Mouse (Mus musculus) layer of hippocampus, postnatal 25 days (tissue): ENCODE data around the gene Ndufb8. TPM values are rescaled to one million over a fixed set of nuclear protein-coding genes. Genes with fewer than 3 reads are reported as not detected.
A peak's percentile ranks its signal among the peaks of the same experiment; 100 is the strongest.

Source experiments
- DNase-seq, 2 experiments: peaks; one replicate each; pipeline ENCODE4 v3.0.0; 2022; ENCODE audit warnings: mixed read lengths in 2 of 2, low spot score in 1 of 2; ENCODE audit errors: extremely low spot score in 1 of 2
- total RNA-seq, 2 experiments: library from RNA; stranded (reverse); gene quantifications; 2 replicates each; pipeline ENCODE4 v1.2.3; 2021

The Ndufb8 gene
- total RNA-seq = 100 to 1,000 TPM; 343 to 371 TPM

DNA sequence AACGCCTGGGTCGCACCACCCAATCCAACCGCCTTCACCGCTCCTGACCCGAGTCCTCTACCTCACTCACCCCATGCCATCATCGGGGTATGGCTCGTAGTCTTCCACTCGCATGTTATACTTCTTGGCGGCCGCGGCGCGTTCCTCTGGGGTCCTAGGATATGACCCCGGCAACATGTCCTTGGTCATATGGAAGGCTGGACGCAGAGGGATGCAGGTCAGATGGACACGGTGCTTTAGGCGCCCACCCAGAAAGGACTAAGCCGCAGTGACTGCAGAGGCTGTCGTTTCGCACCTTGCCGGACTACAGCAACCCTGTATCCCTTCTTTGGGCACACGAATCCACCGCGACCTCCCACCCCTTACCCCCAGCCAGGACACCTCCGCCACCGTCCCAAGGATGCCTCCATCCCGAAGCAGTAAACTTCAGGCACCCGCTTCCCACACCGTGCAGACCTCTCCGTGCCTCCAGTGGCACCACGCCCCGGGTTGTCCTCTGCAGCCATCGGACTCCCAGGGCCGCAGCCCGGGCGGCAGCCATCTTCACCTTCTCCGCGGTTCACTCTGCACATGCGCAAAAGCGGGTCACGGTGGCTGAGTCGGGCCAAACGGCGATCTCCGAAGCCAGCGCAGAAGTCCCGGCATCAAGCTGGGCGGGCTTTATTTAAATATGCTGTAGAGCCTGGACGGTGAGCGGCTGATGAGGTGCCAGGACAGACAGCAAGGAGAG is at the start of gene Ndufb8:
Gene Ndufb8, minus strand, starts transcription at position 580 of the 730 bp plus-strand sequence.
- DNase-seq = peak; percentile 90 to 97

DNA sequence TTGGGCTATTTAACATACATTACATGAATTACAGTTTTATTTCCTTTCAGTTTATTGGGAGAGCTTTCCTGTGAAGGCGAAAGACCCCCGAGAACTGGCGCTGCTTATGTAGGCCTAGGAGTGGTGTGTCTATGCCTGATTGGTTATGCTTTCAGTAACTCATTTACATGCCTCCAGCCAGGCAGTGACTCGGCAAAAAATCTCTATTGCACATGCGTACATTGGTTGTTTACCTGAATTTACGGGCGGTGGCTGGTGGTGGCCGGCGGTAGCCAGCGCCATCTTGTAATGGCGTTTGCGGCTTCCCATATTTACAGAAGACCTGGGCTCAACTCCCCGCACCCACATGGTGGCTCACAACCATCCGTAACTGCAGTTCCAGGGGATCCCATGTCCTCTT is 38.9 kb upstream of the Ndufb8 start:
- no peak for DNase-seq

DNA sequence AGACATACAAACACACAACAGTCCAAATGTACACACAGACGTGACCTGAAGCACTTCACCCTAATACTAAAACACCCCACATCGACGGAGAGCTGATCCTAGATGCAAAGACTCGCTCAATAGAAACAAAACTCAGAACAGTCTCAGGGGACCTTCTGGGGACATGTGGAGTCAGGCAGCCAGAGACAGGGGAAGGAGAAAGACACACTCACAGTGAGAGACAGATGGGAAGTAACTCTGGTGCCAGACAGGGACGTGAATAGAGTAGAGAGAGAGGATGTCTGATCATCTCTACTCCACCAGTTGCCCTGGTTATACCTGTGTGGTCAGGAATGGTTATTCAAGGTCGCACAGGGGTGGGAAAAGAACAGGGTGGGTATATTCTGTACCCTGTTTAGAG is 36.4 kb upstream of the Ndufb8 start:
- no peak for DNase-seq

DNA sequence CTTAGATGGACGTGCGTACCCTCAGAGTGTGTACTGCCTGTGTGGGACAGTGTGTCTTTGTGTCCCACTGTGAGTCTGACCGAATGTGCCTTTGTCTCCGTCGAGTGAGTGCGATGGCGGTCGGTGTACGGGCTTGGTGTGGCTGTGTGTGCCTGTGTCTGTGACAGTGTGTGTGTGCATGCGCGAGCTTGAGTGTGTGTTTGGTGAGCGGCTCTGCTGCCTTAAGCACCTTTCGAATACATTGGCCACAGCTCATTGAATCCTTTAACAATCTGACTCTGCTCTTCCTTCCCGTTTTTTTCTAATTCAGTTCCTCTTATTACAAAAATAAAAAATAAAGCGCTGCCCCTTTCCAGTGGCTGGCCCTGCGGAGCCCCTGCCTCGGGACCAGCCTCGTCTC is 35.8 kb upstream of the Ndufb8 start:
- no peak for DNase-seq

DNA sequence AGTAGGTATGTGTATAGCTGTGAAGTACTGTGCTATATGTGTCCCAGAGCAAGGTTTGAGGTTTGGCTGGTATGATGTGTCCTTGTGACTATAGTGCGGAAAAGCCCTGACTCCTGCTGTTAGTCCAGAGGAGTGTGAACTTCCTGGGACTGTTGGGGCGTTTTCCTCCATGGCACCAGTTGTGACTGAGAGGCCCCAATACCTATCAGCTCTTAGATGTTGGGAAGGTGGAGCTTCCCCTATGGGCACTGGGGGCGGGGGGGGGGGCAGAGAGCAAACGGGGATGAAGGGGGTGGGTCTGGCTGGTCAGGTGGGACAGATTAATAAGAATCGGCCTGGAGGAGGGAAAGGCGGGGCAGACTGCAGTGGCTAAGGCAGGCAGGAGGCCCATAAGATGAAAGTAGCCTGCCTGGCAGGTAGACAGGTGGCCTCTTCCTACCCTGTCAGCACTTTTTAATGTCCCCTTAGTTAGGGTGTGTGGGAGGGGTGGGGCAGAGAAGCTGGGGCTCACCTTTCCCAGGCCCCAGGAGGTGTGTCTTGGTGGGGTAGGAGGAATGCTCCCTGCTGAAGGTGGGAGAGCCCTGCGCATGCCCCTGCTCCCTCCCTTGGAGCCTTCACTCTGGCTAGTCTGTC is 34.5 kb upstream of the Ndufb8 start:
- DNase-seq = no peak

DNA sequence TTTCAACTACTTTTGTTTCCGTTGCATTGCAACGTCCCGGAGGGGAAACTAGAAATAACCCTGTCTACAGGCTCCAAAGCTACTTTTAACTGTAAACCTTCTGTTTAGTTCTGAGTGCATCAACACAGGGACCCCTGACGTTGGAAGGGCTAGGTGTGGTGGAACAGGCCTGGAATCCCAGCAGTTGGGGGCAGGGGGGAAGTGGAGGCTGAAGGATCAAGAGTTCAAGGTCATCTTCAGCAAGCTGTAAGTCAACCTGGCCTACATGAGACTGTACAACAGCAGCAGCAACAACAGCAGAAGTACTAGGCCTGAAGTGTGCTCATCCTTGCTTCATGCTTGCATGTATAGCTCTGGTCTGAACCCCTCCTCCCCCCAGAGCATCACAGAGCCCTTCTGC is 32.8 kb upstream of the Ndufb8 start:
- DNase-seq = no peak

DNA sequence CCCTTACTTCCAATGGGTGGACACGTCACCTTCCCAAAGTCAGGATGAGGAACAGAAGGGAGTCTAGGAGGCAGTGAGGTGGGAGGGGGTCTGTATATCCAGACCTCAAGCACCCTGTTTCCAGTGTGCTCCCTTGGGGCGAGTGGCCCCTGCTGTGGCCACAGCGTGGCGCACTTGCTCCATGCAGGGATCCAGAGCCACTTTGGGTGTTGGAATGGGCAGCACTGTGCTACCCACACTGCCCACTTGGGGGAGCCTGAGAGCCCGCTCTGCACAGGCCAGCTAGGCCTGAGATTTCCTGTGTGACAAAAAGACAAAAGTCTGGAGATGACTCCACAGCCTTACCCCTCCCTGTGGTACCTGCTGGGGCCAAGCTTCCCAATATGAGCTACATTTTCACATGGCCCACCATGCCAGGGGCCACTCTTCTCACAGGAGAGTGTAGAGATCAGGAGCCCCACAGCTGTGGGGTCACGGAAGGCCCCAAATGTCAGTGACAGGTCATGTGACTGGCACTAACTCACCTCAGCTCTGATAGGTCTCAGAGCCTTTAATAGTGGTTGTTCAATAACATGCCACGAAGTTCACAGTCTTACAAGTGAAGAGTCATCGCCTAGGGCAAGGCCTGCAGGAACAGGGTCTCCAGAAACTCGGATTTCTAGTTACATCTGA is 27.5 kb upstream of the Ndufb8 start:
- DNase-seq = peak; percentile 98 to 99

DNA sequence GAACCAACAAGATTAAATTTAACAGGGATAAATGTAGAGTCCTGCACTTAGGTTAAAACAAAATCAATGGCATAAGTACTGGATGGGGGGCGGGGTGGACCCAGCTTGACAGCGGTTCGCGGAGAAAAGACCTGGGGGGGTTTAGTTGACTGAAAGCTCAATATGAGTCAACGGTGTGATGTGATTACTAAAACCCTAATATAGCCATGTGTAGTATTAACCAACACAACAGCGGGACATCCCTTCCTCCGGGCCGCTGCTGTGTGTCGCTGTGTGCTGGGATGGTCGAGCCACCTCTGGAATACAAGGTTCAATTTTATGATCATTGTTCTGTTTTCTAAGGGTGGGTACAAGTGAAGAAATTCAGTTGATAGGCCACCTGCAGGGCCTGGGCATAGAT is 26.9 kb upstream of the Ndufb8 start:
- DNase-seq = no peak

DNA sequence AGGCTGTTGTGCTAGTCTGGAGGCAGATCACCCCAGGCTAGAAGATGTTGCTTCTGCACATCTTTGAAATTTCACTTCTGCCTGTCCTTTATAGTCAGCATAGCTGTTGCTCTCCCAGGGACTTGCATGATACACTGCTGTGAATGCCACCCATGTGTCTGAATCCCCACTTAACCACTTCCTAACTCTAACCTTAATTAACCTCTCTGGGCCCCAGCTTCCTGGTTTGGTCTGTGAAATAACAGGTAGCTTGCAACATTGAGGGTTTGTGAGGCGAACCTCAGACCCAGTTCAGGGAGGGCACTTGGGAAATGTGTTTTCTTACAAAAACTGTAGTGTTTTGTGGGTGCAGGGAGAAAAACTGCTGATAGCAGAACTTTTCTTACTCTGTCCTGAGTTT is 22.8 kb upstream of the Ndufb8 start:
- DNase-seq = no peak

DNA sequence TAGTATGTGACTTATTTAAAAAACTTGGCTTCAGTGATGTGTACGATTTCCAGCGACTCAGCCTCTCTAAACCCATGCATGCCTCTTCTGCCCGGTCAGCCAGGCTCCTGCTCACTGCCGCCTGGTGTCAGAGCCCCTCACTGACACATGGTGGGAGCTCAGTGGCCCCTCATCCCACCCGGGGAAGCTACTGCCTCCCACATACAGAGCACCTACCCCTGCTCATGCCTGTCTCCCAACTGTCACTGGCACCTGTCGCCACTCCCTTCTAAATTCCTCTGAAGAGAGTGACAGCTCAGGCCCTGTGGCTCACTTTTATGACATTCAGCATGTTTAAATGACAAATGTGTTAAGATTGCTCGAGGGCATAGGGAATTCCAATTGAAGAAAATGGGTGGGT is 21.0 kb upstream of the Ndufb8 start:
- DNase-seq = no peak

DNA sequence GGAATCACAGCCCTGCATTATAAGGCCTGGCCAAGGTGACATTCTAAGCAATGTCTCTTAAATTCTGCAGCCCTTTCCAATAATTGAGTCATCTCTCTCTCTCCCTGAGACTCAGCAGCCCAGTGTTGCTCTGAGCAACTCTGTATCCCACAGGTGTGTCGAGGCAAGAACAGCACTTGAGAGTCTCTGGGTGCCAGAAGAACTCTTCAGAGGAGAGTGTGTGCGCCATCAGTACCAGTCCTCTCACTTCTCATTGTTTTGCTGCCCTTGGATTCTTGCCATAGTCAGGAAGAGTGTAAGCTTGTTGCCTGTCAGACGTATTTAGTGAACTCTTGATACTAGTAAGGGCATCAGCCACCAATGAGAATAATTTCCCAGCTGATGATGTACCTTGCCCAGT is 12.5 kb upstream of the Ndufb8 start:
- DNase-seq = no peak

DNA sequence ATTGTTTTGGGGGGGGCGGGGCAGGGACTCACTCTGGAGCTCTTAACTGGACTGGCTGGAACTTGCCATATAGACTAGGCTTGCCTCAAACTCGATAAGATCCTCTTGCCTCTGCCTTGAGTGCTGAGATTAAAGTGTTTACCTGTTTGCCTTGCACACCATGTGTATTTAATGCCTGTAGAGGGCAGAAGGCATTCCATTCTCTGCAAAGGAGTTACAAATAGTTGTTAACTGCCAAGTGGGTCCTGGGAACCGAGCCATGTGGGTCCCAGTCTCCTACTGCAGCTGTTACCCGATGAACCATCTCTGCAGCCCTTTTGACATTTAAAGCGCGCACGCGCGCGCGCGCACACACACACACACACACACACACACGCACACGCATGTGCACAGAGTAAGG is 8.8 kb upstream of the Ndufb8 start:
- no peak for DNase-seq

DNA sequence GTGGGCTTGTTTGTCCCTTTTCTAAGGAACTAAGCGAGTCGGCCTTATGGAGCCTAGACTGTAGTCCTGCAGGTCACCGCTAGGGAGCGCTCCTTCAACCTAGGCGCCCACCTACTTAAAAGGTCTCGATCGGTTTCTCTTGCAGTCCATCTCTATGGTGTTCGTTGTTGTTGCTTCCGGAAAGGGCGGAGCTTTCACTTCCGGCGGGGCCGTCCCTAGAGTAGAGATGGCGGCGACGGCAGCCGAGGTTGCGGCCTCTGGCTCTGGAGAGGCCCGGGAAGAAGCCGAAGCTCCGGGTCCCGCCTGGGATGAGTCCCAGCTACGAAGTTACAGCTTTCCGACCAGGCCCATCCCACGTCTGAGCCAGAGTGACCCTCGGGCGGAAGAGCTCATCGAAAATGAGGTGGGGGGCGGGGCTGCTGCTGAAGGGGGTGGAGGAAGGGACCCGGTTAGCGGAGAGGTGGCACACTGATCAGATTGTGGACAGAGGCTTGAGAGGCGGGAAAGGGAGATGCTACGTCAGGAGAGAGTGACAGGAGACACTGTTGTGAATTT is 7.5 kb upstream of the Ndufb8 start, which contains the start of gene Hif1an:
Gene Hif1an, plus strand, starts transcription at position 199 of the 555 bp plus-strand sequence.
- peak; percentile 77 to 96 for DNase-seq

DNA sequence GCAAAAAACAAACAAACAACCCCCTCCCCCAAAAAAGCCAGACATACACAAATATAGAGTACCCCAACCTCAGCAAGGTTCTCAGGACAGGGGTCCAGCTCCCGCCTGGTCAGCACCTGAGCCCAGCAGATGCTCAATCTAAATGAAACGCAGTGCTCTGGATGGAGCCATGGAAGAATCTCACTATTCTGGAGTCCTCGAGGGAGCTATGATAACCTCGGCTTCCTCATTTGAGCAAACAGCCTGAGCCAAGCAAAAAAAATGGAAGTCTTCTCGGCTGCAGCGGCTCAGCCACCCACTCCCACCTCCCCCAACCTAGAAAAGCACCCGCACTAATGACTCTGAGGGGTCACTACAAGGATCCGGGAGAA is 765 bp downstream of the Ndufb8 start:
- DNase-seq = no peak

DNA sequence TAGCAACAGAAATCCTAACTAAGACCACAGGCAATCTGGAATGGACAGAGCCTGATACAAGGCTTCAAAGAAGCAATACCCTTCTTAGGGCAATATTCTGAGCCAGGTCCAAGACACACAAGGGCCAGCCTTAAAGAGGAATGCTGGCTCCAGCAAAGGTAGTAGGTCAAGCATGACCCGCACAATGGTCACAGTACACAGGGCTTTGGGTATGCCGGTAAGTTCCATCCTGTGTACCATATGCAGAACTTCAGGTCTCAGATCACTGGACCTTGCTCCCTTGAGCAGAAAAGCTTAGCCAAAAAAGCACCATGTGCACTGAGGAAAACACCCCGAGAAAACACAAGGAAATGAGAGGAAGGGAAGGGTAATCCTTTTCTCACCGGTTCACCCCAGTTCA is 2.0 kb downstream of the Ndufb8 start:
- no peak for DNase-seq

DNA sequence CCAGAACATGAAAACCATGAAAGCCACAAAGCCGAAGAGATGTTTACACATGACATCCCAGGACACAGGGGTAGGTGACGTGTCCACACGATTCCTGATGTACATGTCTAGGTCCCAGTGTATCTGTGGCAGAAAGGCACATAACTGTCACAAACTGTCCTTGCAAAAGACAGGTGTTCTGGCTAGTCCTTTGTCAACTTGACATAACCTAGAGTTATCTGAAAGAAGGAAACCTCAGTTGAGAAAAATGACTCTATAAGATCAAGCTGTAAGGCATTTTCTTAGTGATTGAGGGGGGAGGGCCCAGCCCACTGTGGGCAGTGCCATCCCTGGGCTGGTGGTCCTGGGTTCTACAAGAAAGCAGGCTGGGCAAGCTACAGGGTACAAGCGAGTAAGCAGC is 2.5 kb downstream of the Ndufb8 start, which contains the start of gene Gm20538:
Gene Gm20538, minus strand, starts transcription at position 101 of the 400 bp plus-strand sequence.
- no peak for DNase-seq

DNA sequence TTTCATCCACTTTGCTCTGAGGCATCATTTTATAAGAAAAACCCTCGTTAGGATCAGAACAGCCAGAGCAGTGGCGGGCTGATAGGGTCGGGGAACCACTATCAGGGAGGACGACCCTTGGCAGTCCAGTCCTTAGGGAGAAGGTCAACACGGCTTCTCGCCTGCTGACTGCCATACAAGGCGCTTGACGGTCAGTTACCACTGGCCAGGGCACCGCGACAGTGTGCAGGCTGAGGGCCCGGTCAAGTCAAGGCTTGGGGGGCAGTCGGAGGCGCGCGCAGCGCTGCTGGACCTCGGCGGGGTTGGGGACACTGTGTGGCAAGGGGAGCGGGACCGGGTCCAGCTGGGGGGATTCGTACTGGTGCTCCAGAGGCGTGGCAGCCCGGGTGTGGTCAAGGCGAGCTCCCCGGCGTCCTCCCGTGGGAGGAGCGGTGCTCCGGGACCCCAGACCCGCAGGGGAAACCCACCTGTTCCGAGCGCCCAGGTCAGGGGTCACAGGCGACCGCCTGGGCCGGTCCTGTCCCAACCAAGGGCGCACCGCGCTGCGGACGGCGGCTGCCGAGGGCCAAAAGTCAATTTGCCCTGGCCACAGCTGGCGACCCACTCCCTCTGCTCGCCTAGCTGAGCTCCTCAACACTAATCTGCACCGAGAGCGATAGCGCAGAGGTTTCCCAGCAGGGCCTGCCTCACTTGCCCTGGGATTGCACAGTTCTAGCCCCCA is 9.8 kb downstream of the Ndufb8 start, which contains the start of gene Sec31b:
Gene Sec31b, minus strand, starts transcription at position 544 of the 721 bp plus-strand sequence.
- DNase-seq = no peak

DNA sequence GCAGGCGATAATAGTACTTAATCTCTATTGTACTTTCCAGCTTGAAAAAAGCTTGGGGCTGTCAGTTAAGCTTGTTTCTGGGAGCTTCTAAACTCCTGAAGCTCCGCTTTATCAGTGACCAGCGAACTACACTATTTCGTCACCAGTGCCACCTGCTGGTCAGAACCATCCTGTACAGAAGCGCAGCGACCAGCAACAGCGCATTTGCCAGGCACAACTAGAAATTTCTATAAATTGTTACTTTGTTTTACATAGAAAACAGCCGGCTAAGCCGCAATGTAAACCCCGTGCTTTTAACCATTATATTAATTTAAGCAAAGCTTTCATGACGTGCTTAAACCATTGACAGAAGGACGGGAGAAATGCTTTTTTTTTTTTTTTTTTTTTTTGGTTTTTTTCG is 10.5 kb downstream of the Ndufb8 start:
- peak; percentile 44 to 80 for DNase-seq

DNA sequence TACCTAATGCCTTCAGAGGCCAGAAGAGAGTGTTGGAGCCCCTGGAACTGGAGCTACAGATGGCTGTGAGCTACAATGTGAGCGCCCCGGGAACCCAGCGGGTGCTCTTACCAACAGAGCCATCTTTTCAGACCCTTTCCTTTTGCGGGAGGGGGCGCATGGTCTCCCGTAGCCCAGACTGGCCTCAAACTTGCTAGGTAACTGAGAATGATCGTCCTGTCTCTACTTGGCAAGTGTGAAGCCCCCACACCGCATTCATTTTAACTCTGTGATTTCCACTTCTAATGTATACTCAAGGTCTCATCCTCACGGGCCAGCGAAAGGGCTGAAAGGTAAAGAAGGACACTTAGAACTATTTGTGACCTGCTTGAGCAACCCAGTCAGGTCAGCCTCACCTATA is 10.9 kb downstream of the Ndufb8 start:
- DNase-seq = no peak

DNA sequence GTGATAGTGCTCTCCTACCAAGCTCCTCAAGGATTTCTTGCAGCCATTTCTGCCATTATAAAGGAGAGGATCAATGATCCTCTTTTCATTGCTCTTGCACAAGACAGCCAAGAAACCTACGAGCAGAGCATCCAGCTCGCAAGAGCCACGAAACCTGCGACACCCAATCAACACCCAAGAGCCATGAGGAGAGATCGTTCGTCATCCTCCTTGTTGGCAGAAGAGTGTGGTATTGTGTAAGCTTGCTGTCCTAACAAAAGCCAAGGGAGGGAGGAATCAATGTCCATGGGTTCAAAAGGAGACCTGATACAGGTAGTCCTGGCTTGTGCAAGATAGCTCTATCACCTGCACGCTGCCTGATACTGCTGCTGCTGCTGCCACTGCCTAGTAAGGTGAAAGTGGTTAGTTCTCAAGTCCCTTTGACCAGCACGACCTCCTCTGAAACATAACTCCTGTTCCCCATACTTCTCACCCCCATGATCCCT is 12.5 kb downstream of the Ndufb8 start:
- no peak for DNase-seq
